Comparison of ENCODE assay signal across 8 mouse cellular contexts in the genomic region with DNA sequence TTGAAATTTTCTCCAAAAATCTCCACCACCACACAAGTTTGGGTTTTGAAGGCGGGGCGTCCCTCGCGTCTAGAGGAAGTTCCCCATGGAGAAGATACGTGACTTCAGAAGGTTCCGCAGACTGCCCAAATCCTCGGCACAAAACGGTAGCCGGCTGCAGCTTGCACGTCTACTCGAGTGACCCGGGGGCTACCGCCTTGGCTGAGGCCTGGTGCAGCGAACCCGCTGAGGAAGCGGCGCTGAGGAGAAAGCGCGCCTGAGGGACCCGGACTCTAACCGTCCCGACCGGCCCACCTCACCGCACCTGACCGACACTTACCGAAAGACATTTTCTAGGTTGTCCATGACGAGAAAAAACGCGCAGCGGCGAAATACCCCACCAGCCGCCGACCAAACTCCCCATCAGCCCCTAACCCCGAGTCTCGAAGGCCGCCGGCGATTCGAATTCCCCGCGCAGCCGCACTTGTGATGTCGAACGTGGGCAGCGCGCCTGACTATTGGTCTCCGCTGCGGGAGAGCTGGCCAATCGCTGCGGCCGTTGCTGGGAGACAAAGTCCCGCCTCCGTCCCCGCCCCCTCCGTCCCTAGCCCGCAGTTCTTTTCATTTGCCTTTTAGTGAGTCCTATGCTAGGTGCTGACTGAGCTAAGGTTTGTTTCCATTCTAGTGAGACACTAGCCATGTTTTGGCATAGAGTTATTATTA. TPM values are rescaled to one million over a fixed set of nuclear protein-coding genes. Genes with fewer than 3 reads are reported as not detected.
DNase-seq lines count a peak whose midpoint lies in the region; ATAC-seq and TF ChIP-seq lines count a peak whose summit lies in the region.

A gene (minus strand): TSS at position 465 of the 702 bp plus-strand sequence.

- TF ChIP-seq EP300 in heart, postnatal 0 days (IDR thresholded peaks at IDR 0.05; ENCODE audit: low read depth): no peak

- H3K9ac ChIP-seq in forebrain, embryonic 11.5 days (ENCODE audit: low read length): peak within 1 kb of the TSS; percentile 67
- H3K9ac ChIP-seq in heart, postnatal 0 days (replicated peaks; ENCODE audit: low read depth, low read length): peak within 1 kb of the TSS; percentile 41
- peak within 1 kb of the TSS; percentile 88 for H3K9ac ChIP-seq in liver, embryonic 16.5 days (ENCODE audit: low read depth, low read length)
- peak within 1 kb of the TSS; percentile 66 for H3K9ac ChIP-seq in neural tube, embryonic 13.5 days

- no peak for TF ChIP-seq CTCF in heart, postnatal 0 days (IDR thresholded peaks at IDR 0.05; ENCODE audit: low read depth)
- TF ChIP-seq CTCF in testis, adult 2 months (IDR thresholded peaks at IDR 0.05; ENCODE audit: control insufficient read depth, insufficient read depth, insufficient replicate concordance, low read depth, low read length): no peak

- H3K36me3 ChIP-seq in forebrain, embryonic 11.5 days (ENCODE audit: control insufficient read depth, insufficient read depth, low read length): peaks cover 3% of the 10 kb centered on the region; the same call in 1 of the 2 replicates
- H3K36me3 ChIP-seq in heart, postnatal 0 days (replicated peaks; ENCODE audit: control insufficient read depth, insufficient read depth, low read length): peaks cover 9% of the 10 kb centered on the region
- peaks cover 2% of the 10 kb centered on the region; the same call in 1 of the 2 replicates for H3K36me3 ChIP-seq in liver, embryonic 16.5 days (ENCODE audit: control insufficient read depth, insufficient read depth)
- H3K36me3 ChIP-seq in neural tube, embryonic 13.5 days: no peaks in the 10 kb centered on the region
- 0 out of 2 replicates have a peak, but pooled peaks cover 1% of the 10 kb centered on the region for H3K36me3 ChIP-seq in testis, adult 2 months (ENCODE audit: control insufficient read depth, insufficient read depth, low read length)

- DNase-seq in CD8-positive naive resting alpha-beta T cell, adult 2 months (ENCODE audit: low read depth in 2 of 2, low spot score in 2 of 2): peak; percentile 85 to 88
- DNase-seq in c-Kit-positive CD71-negative TER-119-negative erythroid progenitor cells, embryonic 14.5 days (ENCODE audit: low read depth): peak; percentile 89
- DNase-seq in forebrain, embryonic 11.5 days (ENCODE audit: low spot score): peak; percentile 96
- peak; percentile 92 for DNase-seq in heart, postnatal 0 days (ENCODE audit: low spot score)
- DNase-seq in kidney, postnatal 4 days: peak; percentile 98

- WGBS in forebrain, embryonic 11.5 days: 0% methylated on average over 56 of the region's 56 CpGs
- WGBS in heart, postnatal 0 days: under 1% methylated on average over 56 of the region's 56 CpGs
- 1% methylated on average over 56 of the region's 56 CpGs for WGBS in liver, embryonic 16.5 days (ENCODE audit: insufficient replicate concordance)
- under 1% methylated on average over 56 of the region's 56 CpGs for WGBS in neural tube, embryonic 13.5 days

- peak within 1 kb of the TSS; percentile 75 for H3K4me3 ChIP-seq in forebrain, embryonic 11.5 days (ENCODE audit: low read depth, low read length)
- peak within 1 kb of the TSS; percentile 88 for H3K4me3 ChIP-seq in heart, postnatal 0 days (ENCODE audit: low read depth, low read length)
- peak within 1 kb of the TSS; percentile 96 for H3K4me3 ChIP-seq in liver, embryonic 16.5 days (ENCODE audit: low read depth, low read length)
- peak within 1 kb of the TSS; percentile 57 for H3K4me3 ChIP-seq in neural tube, embryonic 13.5 days
- H3K4me3 ChIP-seq in testis, adult 2 months (ENCODE audit: control insufficient read depth, low read depth, low read length): peak within 1 kb of the TSS; percentile 99

- no peaks in the 10 kb centered on the region for H3K27me3 ChIP-seq in forebrain, embryonic 11.5 days (ENCODE audit: control insufficient read depth, insufficient read depth, low read length)
- H3K27me3 ChIP-seq in heart, postnatal 0 days (ENCODE audit: control insufficient read depth, insufficient read depth, low read length): no peaks in the 10 kb centered on the region
- H3K27me3 ChIP-seq in liver, embryonic 16.5 days (ENCODE audit: control insufficient read depth, insufficient read depth, low read depth, low read length): no peaks in the 10 kb centered on the region
- peaks cover 3% of the 10 kb centered on the region; the same call in 1 of the 2 replicates for H3K27me3 ChIP-seq in neural tube, embryonic 13.5 days
- no peaks in the 10 kb centered on the region for H3K27me3 ChIP-seq in testis, adult 2 months (ENCODE audit: control insufficient read depth, insufficient read depth, low read length)

- ATAC-seq in forebrain, embryonic 11.5 days (replicated peaks; ENCODE audit: low FRiP score): peak; percentile 97
- ATAC-seq in heart, postnatal 0 days (ENCODE audit: insufficient read depth, low read depth): peak; percentile 99
- peak; percentile 99 for ATAC-seq in liver, embryonic 16.5 days (ENCODE audit: low read depth)
- ATAC-seq in neural tube, embryonic 13.5 days (ENCODE audit: low read depth): peak; percentile 100

- peaks cover 3% of the 10 kb centered on the region; the same call in 1 of the 2 replicates for H3K4me1 ChIP-seq in forebrain, embryonic 11.5 days (replicated peaks; ENCODE audit: control insufficient read depth, insufficient read depth, low read length)
- H3K4me1 ChIP-seq in heart, postnatal 0 days (ENCODE audit: control insufficient read depth, insufficient read depth): 0 out of 2 replicates have a peak, but pooled peaks cover 9% of the 10 kb centered on the region
- H3K4me1 ChIP-seq in liver, embryonic 16.5 days (ENCODE audit: control insufficient read depth, low read depth, low read length): peaks cover 12% of the 10 kb centered on the region
- H3K4me1 ChIP-seq in neural tube, embryonic 13.5 days (replicated peaks): peaks cover 12% of the 10 kb centered on the region
- no peaks in the 10 kb centered on the region for H3K4me1 ChIP-seq in testis, adult 2 months (ENCODE audit: control insufficient read depth, insufficient read depth, low read length)

- peak; percentile 67 for TF ChIP-seq POLR2A in testis, adult 2 months (IDR thresholded peaks at IDR 0.05; ENCODE audit: control insufficient read depth, low read depth, low read length)

- H3K27ac ChIP-seq in forebrain, embryonic 11.5 days (ENCODE audit: low read depth, low read length): no peak within 1 kb of the TSS
- H3K27ac ChIP-seq in heart, postnatal 0 days (ENCODE audit: low read depth): no peak within 1 kb of the TSS
- peak within 1 kb of the TSS; percentile 39 for H3K27ac ChIP-seq in liver, embryonic 16.5 days (ENCODE audit: low read length)
- H3K27ac ChIP-seq in neural tube, embryonic 13.5 days (replicated peaks): no peak within 1 kb of the TSS
- peak within 1 kb of the TSS; percentile 75 for H3K27ac ChIP-seq in testis, adult 2 months (ENCODE audit: control insufficient read depth, insufficient read depth, low read depth, low read length)

- H3K4me2 ChIP-seq in forebrain, embryonic 11.5 days (ENCODE audit: low read depth, low read length, severe bottlenecking): peak within 1 kb of the TSS; percentile 53
- H3K4me2 ChIP-seq in heart, postnatal 0 days (ENCODE audit: low read depth, low read length): peak within 1 kb of the TSS; percentile 97
- H3K4me2 ChIP-seq in liver, embryonic 16.5 days (ENCODE audit: low read depth, low read length): peak within 1 kb of the TSS; percentile 83
- H3K4me2 ChIP-seq in neural tube, embryonic 13.5 days: peak within 1 kb of the TSS; percentile 87

- H3K9me3 ChIP-seq in forebrain, embryonic 11.5 days (ENCODE audit: control insufficient read depth, low read length): no peaks in the 10 kb centered on the region
- H3K9me3 ChIP-seq in heart, postnatal 0 days (replicated peaks; ENCODE audit: control insufficient read depth, low read length): no peaks in the 10 kb centered on the region
- no peaks in the 10 kb centered on the region for H3K9me3 ChIP-seq in liver, embryonic 16.5 days (replicated peaks; ENCODE audit: control insufficient read depth, low read length)
- no peaks in the 10 kb centered on the region for H3K9me3 ChIP-seq in neural tube, embryonic 13.5 days

RNA-seq across cellular contexts. Expression of the gene that starts here (rescaled TPM):
- 59.1 and 67.0 TPM in 2 replicates for polyA plus RNA-seq in forebrain, embryonic 11.5 days (2014; fragmentation: Nextera tagmentation; extraction: Ambion mirVana)
- 17.7 and 20.8 TPM in 2 replicates for total RNA-seq in heart, postnatal 0 days (2014; rRNA removed; ENCODE audit: low replicate concordance)
- polyA plus RNA-seq in heart, postnatal 0 days (2015; fragmentation: Nextera tagmentation; extraction: Ambion mirVana): 8.4 and 9.0 TPM in 2 replicates
- polyA plus RNA-seq in liver, embryonic 16.5 days (2015; fragmentation: Nextera tagmentation; extraction: Ambion mirVana): 28.9 and 29.7 TPM in 2 replicates
- 9.3 and 13.0 TPM in 2 replicates for polyA plus RNA-seq in neural tube, embryonic 13.5 days (2015; fragmentation: Nextera tagmentation; extraction: Ambion mirVana)
- polyA plus RNA-seq in testis, adult 2 months (2012; rRNA removed): 12.5 and 13.9 TPM in 2 replicates

Comparison
In these comparisons a context has a peak if more than half of its experiments do, and no peak if none do; other contexts are left out.
1. H3K27ac ChIP-seq: peak in liver, embryonic 16.5 days (single experiment) and testis, adult 2 months (single experiment); none in forebrain, embryonic 11.5 days (single experiment), heart, postnatal 0 days (single experiment) and neural tube, embryonic 13.5 days (single experiment).
2. Peak in every context shown above with its lines, with median percentiles within 50 percentile points of each other: DNase-seq, ATAC-seq, H3K4me2 ChIP-seq, H3K4me3 ChIP-seq and H3K9ac ChIP-seq.